ENCODE assay signal across 34 mouse cellular contexts in the genomic region with DNA sequence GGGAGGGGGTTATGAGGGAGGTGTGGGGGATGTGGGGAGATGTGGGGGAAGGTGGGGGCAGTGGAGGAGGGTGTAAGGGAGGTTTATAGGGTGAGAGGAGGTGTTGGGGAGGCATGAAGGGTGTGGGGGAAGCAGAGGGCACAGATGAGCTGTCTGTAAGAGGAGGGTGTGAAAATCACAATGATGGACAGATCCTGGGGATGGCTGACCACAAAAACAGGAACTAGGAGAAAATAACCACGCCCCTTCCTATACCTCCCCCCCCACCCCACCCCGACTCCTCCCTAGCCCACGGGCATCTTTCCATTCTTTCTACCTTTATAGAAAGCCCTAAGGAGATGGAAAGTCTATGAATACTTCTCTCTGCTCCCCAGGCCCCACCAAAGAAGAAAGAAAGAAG. TPM values are rescaled to one million over a fixed set of nuclear protein-coding genes. Genes with fewer than 3 reads are reported as not detected.
DNase-seq lines count a peak whose midpoint lies in the region; ATAC-seq and TF ChIP-seq lines count a peak whose summit lies in the region.
"Had no signal": no experiment of that assay in that cellular context is flagged by ENCODE, and none has a peak within 500 bp of the region (broad histone marks: within the 10 kb centered on the region; RNA-seq: fewer than 3 reads in every experiment).

No protein-coding gene starts in this region.

- H3K9me3 ChIP-seq in hindbrain, embryonic 16.5 days (ENCODE audit: control insufficient read depth, low read length), result no peaks in the 10 kb centered on the region
- no peaks in the 10 kb centered on the region for H3K9me3 ChIP-seq in hindbrain, embryonic 10.5 days
- no peaks in the 10 kb centered on the region for H3K9me3 ChIP-seq in MEL (replicated peaks; ENCODE audit: insufficient read depth, low read length)
- H3K9me3 ChIP-seq: embryonic facial prominence, embryonic 13.5 days; heart, embryonic 13.5 days; intestine, embryonic 15.5 days; lung, embryonic 15.5 days; megakaryocyte, embryonic 14.5 days; midbrain, embryonic 12.5 days; neural tube, embryonic 12.5 days had no signal

- TF ChIP-seq EP300 in MEL (IDR thresholded peaks at IDR 0.05; ENCODE audit: low read depth in 1 of 2, low read length in 2 of 2), result no peak

- no peak for TF ChIP-seq RAD21 in MEL (IDR thresholded peaks at IDR 0.05; ENCODE audit: low read depth, low read length)

- H3K27ac ChIP-seq in cerebellum, adult 2 months (ENCODE audit: insufficient read depth, low read length), result peak overlapping the region; percentile 14; the same call in 1 of the 2 replicates
- peak overlapping the region; percentile 2; the same call in 1 of the 2 replicates for H3K27ac ChIP-seq in hindbrain, embryonic 16.5 days (ENCODE audit: low read depth, low read length)
- no peak overlapping the region for H3K27ac ChIP-seq in hindbrain, embryonic 10.5 days
- H3K27ac ChIP-seq in MEL (ENCODE audit: control insufficient read depth, low read depth, low read length), result no peak overlapping the region; the same call in 1 of the 2 replicates
- H3K27ac ChIP-seq: embryonic facial prominence, embryonic 13.5 days; heart, embryonic 13.5 days; intestine, embryonic 15.5 days; left cerebral cortex, adult 2 months; limb, embryonic 13.5 days; lung, embryonic 15.5 days; midbrain, embryonic 12.5 days; neural tube, embryonic 12.5 days had no signal

- no peak for TF ChIP-seq CTCF in cerebellum, adult 2 months (IDR thresholded peaks at IDR 0.05; ENCODE audit: borderline replicate concordance, insufficient read depth, low read depth, low read length)
- no peak for TF ChIP-seq CTCF in MEL (IDR thresholded peaks at IDR 0.05 in 2 of 3, conservative IDR thresholded peaks at IDR 0.05 in 1 of 3; ENCODE audit: control insufficient read depth in 1 of 3, insufficient read depth in 1 of 3, low read depth in 2 of 3, low read length in 3 of 3, poor library complexity in 1 of 3, severe bottlenecking in 1 of 3)

- no peak overlapping the region for H3K4me3 ChIP-seq in cerebellum, adult 2 months (replicated peaks; ENCODE audit: insufficient read depth, low read depth, low read length)
- H3K4me3 ChIP-seq in hindbrain, embryonic 16.5 days (ENCODE audit: low read length), result no peak overlapping the region
- H3K4me3 ChIP-seq in hindbrain, embryonic 10.5 days, result no peak overlapping the region
- H3K4me3 ChIP-seq in MEL (ENCODE audit: control insufficient read depth in 1 of 2, insufficient read depth in 1 of 2, low read depth in 2 of 2, low read length in 2 of 2), result no peak overlapping the region
- H3K4me3 ChIP-seq: embryonic facial prominence, embryonic 13.5 days; heart, embryonic 13.5 days; intestine, embryonic 15.5 days; left cerebral cortex, adult 2 months; limb, embryonic 13.5 days; lung, embryonic 15.5 days; megakaryocyte, embryonic 14.5 days; midbrain, embryonic 12.5 days; myocyte; neural tube, embryonic 12.5 days had no signal

- peaks cover 54% of the 10 kb centered on the region for H3K4me1 ChIP-seq in cerebellum, adult 2 months (ENCODE audit: control insufficient read depth, insufficient read depth, low read length)
- peaks cover 45% of the 10 kb centered on the region for H3K4me1 ChIP-seq in hindbrain, embryonic 16.5 days (ENCODE audit: control insufficient read depth, insufficient read depth, low read depth, low read length)
- H3K4me1 ChIP-seq in hindbrain, embryonic 10.5 days (replicated peaks), result peaks cover 69% of the 10 kb centered on the region
- peaks cover 0 to 8% of the 10 kb centered on the region in 2 experiments; a peak in 2 of 4 replicates for H3K4me1 ChIP-seq in MEL (ENCODE audit: control insufficient read depth in 1 of 2, insufficient read depth in 2 of 2, low read length in 2 of 2)

- no peak overlapping the region for H3K4me2 ChIP-seq in hindbrain, embryonic 16.5 days (ENCODE audit: low read length)
- H3K4me2 ChIP-seq: embryonic facial prominence, embryonic 13.5 days; heart, embryonic 13.5 days; intestine, embryonic 15.5 days; limb, embryonic 13.5 days; liver, embryonic 11.5 days; lung, embryonic 15.5 days; midbrain, embryonic 12.5 days; neural tube, embryonic 12.5 days had no signal

- no peaks in the 10 kb centered on the region for H3K27me3 ChIP-seq in cerebellum, adult 2 months (ENCODE audit: control insufficient read depth, insufficient read depth, low read length)
- peaks cover 15% of the 10 kb centered on the region for H3K27me3 ChIP-seq in hindbrain, embryonic 16.5 days (replicated peaks; ENCODE audit: control insufficient read depth, insufficient read depth, low read length)
- H3K27me3 ChIP-seq in hindbrain, embryonic 10.5 days (ENCODE audit: insufficient read depth, poor library complexity, severe bottlenecking), result peaks cover 97% of the 10 kb centered on the region
- H3K27me3 ChIP-seq in MEL (ENCODE audit: control insufficient read depth in 1 of 2, insufficient read depth in 2 of 2, low read length in 2 of 2), result peaks cover 4 to 12% of the 10 kb centered on the region in 2 experiments

- WGBS in cerebellum, adult 2 months, result 15% methylated on average over 3 of the region's 3 CpGs
- WGBS in hindbrain, embryonic 16.5 days, result 63% methylated on average over 3 of the region's 3 CpGs
- 66% methylated on average over 3 of the region's 3 CpGs for WGBS in hindbrain, embryonic 10.5 days

- DNase-seq in cerebellum, adult 2 months, result no peak
- no peak for DNase-seq in cerebellum, postnatal 14 days
- DNase-seq in hindbrain, embryonic 10.5 days (ENCODE audit: low spot score), result no peak
- DNase-seq in MEL (ENCODE audit: low read depth, low spot score), result peak; percentile 63
- no peak for DNase-seq in T-cell, adult 2 months (ENCODE audit: low spot score)
- DNase-seq in layer of hippocampus, postnatal 10 days (ENCODE audit: low spot score in 2 of 2), result no peak
- DNase-seq: adrenal gland, postnatal 10 days; gastrocnemius, postnatal 36 days; right cerebral cortex, adult 18-20 months; spleen, adult 18-20 months; thymus, adult 2 months; thymus, postnatal 36 days had no signal

- TF ChIP-seq POLR2A in cerebellum, adult 2 months (IDR thresholded peaks at IDR 0.05; ENCODE audit: borderline replicate concordance, insufficient read depth, low read length), result no peak
- TF ChIP-seq POLR2A in MEL (IDR thresholded peaks at IDR 0.05; ENCODE audit: control insufficient read depth in 1 of 2, insufficient read depth in 1 of 2, low read depth in 1 of 2, low read length in 2 of 2, poor library complexity in 1 of 2), result no peak

- no peak for ATAC-seq in hindbrain, embryonic 16.5 days
- ATAC-seq in megakaryocyte progenitor cell, adult 5-6 weeks (replicated peaks; ENCODE audit: poor library complexity), result peak; percentile 76
- ATAC-seq: hindbrain, postnatal 0 days; intestine, embryonic 15.5 days had no signal

- no peak overlapping the region for H3K9ac ChIP-seq in hindbrain, embryonic 16.5 days (ENCODE audit: low read depth, low read length)
- no peak overlapping the region for H3K9ac ChIP-seq in MEL (ENCODE audit: control insufficient read depth, low read depth, low read length, poor library complexity, severe bottlenecking)
- H3K9ac ChIP-seq: embryonic facial prominence, embryonic 13.5 days; heart, embryonic 13.5 days; intestine, embryonic 15.5 days; limb, embryonic 13.5 days; lung, embryonic 15.5 days; midbrain, embryonic 12.5 days; neural tube, embryonic 12.5 days had no signal

- no peaks in the 10 kb centered on the region for H3K79me2 ChIP-seq in MEL (ENCODE audit: control insufficient read depth, insufficient read depth, low read length, poor library complexity)

- peaks cover 2% of the 10 kb centered on the region; the same call in 1 of the 2 replicates for H3K36me3 ChIP-seq in hindbrain, embryonic 16.5 days (ENCODE audit: control insufficient read depth, insufficient read depth, low read length)
- peaks cover 4% of the 10 kb centered on the region; the same call in 1 of the 2 replicates for H3K36me3 ChIP-seq in hindbrain, embryonic 10.5 days
- H3K36me3 ChIP-seq in MEL (ENCODE audit: control insufficient read depth in 1 of 2, insufficient read depth in 2 of 2, low read length in 2 of 2), result peaks cover 0 to 6% of the 10 kb centered on the region in 2 experiments; a peak in 2 of 4 replicates
- H3K36me3 ChIP-seq: embryonic facial prominence, embryonic 13.5 days; heart, embryonic 13.5 days; intestine, embryonic 15.5 days; limb, embryonic 13.5 days; lung, embryonic 15.5 days; midbrain, embryonic 12.5 days; neural tube, embryonic 12.5 days had no signal

TF ChIP-seq in MEL, 35 proteins besides CTCF, POLR2A, EP300 and RAD21 (continues in another document):
- TF ChIP-seq MAZ (IDR thresholded peaks at IDR 0.05; ENCODE audit: low read depth, low read length) (peak; percentile 40; the same call in 1 of the 2 replicates), MXI1 (IDR thresholded peaks at IDR 0.05; ENCODE audit: low read depth, low read length) (no peak), HCFC1 (IDR thresholded peaks at IDR 0.05; ENCODE audit: low read depth, low read length) (no peak), E2F4 (IDR thresholded peaks at IDR 0.05; ENCODE audit: borderline replicate concordance, low read depth, low read length) (no peak), UBTF (IDR thresholded peaks at IDR 0.05; ENCODE audit: borderline replicate concordance, insufficient read depth, low read depth, low read length) (no peak), ETS1 (IDR thresholded peaks at IDR 0.05; ENCODE audit: low read depth, low read length) (0 out of 2 replicates have a peak, but pooled peaks have one; percentile 1)

RNA-seq across cellular contexts. Expression of a gene that starts 35.9 kb away (rescaled TPM):
- 127 and 142 TPM in 2 replicates for polyA plus RNA-seq in cerebellum, adult 2 months (2012; rRNA removed)
- polyA plus RNA-seq in hindbrain, embryonic 16.5 days (2015; fragmentation: Nextera tagmentation; extraction: Ambion mirVana), result 8.0 and 8.9 TPM in 2 replicates
- polyA plus RNA-seq in hindbrain, embryonic 10.5 days (2016; fragmentation: Nextera tagmentation; extraction: Ambion mirVana), result 0.76 and 1.8 TPM in 2 replicates
- total RNA-seq in MEL (2012; rRNA removed), result 0.03 and 0.04 TPM in 2 replicates
- under 1 TPM in 1 of 2 experiments, not detected in 1; 0.10 TPM for polyA plus RNA-seq in MEL (2012; ENCODE audit: insufficient read depth in 1 of 2, insufficient read length in 2 of 2, low read depth in 1 of 2, low replicate concordance in 2 of 2, missing spikeins in 1 of 2)
- total RNA-seq in megakaryocyte progenitor cell, adult 5-6 weeks (2015), result 0.02 TPM in 1 of 2 replicates, not detected in the other
- total RNA-seq in megakaryocyte progenitor cell, adult 5-6 weeks (2017), result not detected in 2 replicates
- 100 to 1,000 TPM; 271 to 286 TPM for total RNA-seq in layer of hippocampus, postnatal 10 days (2021)
- total RNA-seq: hematopoietic stem cell, adult 5-6 weeks had no signal
- polyA plus RNA-seq: liver, embryonic 16.5 days; myocyte had no signal

RNA-seq across cellular contexts. Expression of a gene that starts 40.0 kb away (rescaled TPM):
- polyA plus RNA-seq in cerebellum, adult 2 months (2012; rRNA removed), result not detected in 2 replicates
- polyA plus RNA-seq in hindbrain, embryonic 16.5 days (2015; fragmentation: Nextera tagmentation; extraction: Ambion mirVana), result 0.85 and 0.87 TPM in 2 replicates
- 0.59 and 0.66 TPM in 2 replicates for polyA plus RNA-seq in hindbrain, embryonic 10.5 days (2016; fragmentation: Nextera tagmentation; extraction: Ambion mirVana)
- total RNA-seq in MEL (2012; rRNA removed), result not detected in 2 replicates
- under 1 TPM in 1 of 2 experiments, not detected in 1; 0.15 TPM for polyA plus RNA-seq in MEL (2012; ENCODE audit: insufficient read depth in 1 of 2, insufficient read length in 2 of 2, low read depth in 1 of 2, low replicate concordance in 2 of 2, missing spikeins in 1 of 2)
- total RNA-seq in megakaryocyte progenitor cell, adult 5-6 weeks (2015), result not detected in 2 replicates
- total RNA-seq in megakaryocyte progenitor cell, adult 5-6 weeks (2017), result not detected in 2 replicates
- under 1 TPM in 1 of 2 experiments, not detected in 1; 0.22 TPM for total RNA-seq in layer of hippocampus, postnatal 10 days (2021)
- total RNA-seq: gastrocnemius, adult 18-20 months; gastrocnemius, postnatal 36 days; heart, adult 8-10 months; heart, postnatal 10 days; hematopoietic stem cell, adult 5-6 weeks; hindbrain, postnatal 0 days; layer of hippocampus, postnatal 14 days; left cerebral cortex, adult 2 months; midbrain, postnatal 0 days had no signal
- polyA plus RNA-seq: large intestine, adult 2 months; thymus, adult 2 months had no signal

Comparison
In these comparisons a context has a peak if more than half of its experiments do, and no peak if none do; other contexts are left out.
1. H3K27ac ChIP-seq: peak in cerebellum, adult 2 months (single experiment) and hindbrain, embryonic 16.5 days (single experiment); none in hindbrain, embryonic 10.5 days (single experiment) and MEL (single experiment).
2. RNA of a gene that starts 35.9 kb away (polyA plus RNA-seq): 127 to 142 TPM in cerebellum, adult 2 months; 8.0 to 8.9 TPM in hindbrain, embryonic 16.5 days, 0.76 to 1.8 TPM in hindbrain, embryonic 10.5 days and 0.10 TPM in MEL; every median in the first group is over 10 times any median in the second.